Mouse (Mus musculus) MEL (cell line): ENCODE measurements at regions not wholly inside any gene's neighbourhood (a gene's known extent, or its start where the extent isn't known, plus 50 kb on each side); places are given as distances from the start of the nearest gene placed in this dataset.

Source experiments
- DNase-seq: peaks from one replicate; pipeline ENCODE4 v3.0.0; 2011; ENCODE audit warnings: low read depth, low spot score
- H3K27ac ChIP-seq: 2 replicates; pipeline ENCODE4 v1.5.1; 2012; ENCODE audit warnings: low read depth, mild to moderate bottlenecking, control low read depth, low read length, moderate library complexity; ENCODE audit not compliant: control insufficient read depth
- H3K27me3 ChIP-seq, 2 experiments: fragments of 150-350 bp in 1 of 2; sonication (generic) in 1 of 2; 2 replicates each; pipeline ENCODE4 v1.6.1; 2012; ENCODE audit warnings: low read length in 2 of 2, mild to moderate bottlenecking in 2 of 2, improper control_type of control experiment in 1 of 2, moderate library complexity in 1 of 2; ENCODE audit not compliant: insufficient read depth in 2 of 2, control insufficient read depth in 1 of 2
- H3K36me3 ChIP-seq, 2 experiments: 2 replicates each; pipeline ENCODE4 v1.6.1; 2012 to 2014; ENCODE audit warnings: low read length in 2 of 2, improper control_type of control experiment in 1 of 2, inconsistent platforms in 1 of 2, mild to moderate bottlenecking in 1 of 2; ENCODE audit not compliant: insufficient read depth in 2 of 2, control insufficient read depth in 1 of 2
- H3K4me1 ChIP-seq, 2 experiments: fragments of 150-350 bp in 1 of 2; sonication (generic) in 1 of 2; 2 replicates each; pipeline ENCODE4 v1.6.1; 2012; ENCODE audit warnings: low read length in 2 of 2, improper control_type of control experiment in 1 of 2, mild to moderate bottlenecking in 1 of 2; ENCODE audit not compliant: insufficient read depth in 2 of 2, control insufficient read depth in 1 of 2
- H3K4me3 ChIP-seq, 2 experiments: fragments of 150-350 bp in 1 of 2; sonication (generic) in 1 of 2; 2 replicates each; pipeline ENCODE4 v1.5.1; 2012; ENCODE audit warnings: low read depth in 2 of 2, low read length in 2 of 2, mild to moderate bottlenecking in 2 of 2, moderate library complexity in 2 of 2, control low read depth in 1 of 2, improper control_type of control experiment in 1 of 2; ENCODE audit not compliant: control insufficient read depth in 1 of 2, insufficient read depth in 1 of 2
- H3K79me2 ChIP-seq: 2 replicates; pipeline ENCODE4 v1.6.1; 2012; ENCODE audit warnings: mild to moderate bottlenecking, low read length, moderate library complexity; ENCODE audit not compliant: control insufficient read depth, poor library complexity, insufficient read depth
- H3K9ac ChIP-seq: 2 replicates; pipeline ENCODE4 v1.6.1; 2012; ENCODE audit warnings: low read depth, mild to moderate bottlenecking, control low read depth, low read length, moderate library complexity; ENCODE audit not compliant: control insufficient read depth, poor library complexity, severe bottlenecking
- H3K9me3 ChIP-seq: fragments of 150-350 bp; sonication (generic); replicated peaks from 2 replicates; pipeline ENCODE4 v1.6.1; 2012; ENCODE audit warnings: mild to moderate bottlenecking, low read length, improper control_type of control experiment, moderate library complexity; ENCODE audit not compliant: insufficient read depth
- CTCF ChIP-seq, 3 experiments: IDR thresholded peaks in 2 of 3; conservative IDR thresholded peaks in 1 of 3; 2 replicates each; pipeline ENCODE4 v1.5.1; 2011 to 2012; ENCODE audit warnings: low read length in 3 of 3, low read depth in 2 of 3, mild to moderate bottlenecking in 2 of 3, improper control_type of control experiment in 1 of 3, inconsistent platforms in 1 of 3, mixed read lengths in 1 of 3, moderate library complexity in 1 of 3; ENCODE audit not compliant: control insufficient read depth in 1 of 3, insufficient read depth in 1 of 3, poor library complexity in 1 of 3, severe bottlenecking in 1 of 3
- E2F4 ChIP-seq: IDR thresholded peaks from 2 replicates; pipeline ENCODE4 v1.6.1; 2011; ENCODE audit warnings: low read depth, low read length, improper control_type of control experiment, borderline replicate concordance
- EP300 ChIP-seq, 2 experiments: IDR thresholded peaks; 2 replicates each; pipeline ENCODE4 v1.6.1; 2011; ENCODE audit warnings: improper control_type of control experiment in 2 of 2, low read length in 2 of 2, low read depth in 1 of 2, mild to moderate bottlenecking in 1 of 2
- GABPA ChIP-seq: IDR thresholded peaks from 2 replicates; pipeline ENCODE4 v1.6.1; 2012; ENCODE audit warnings: low read depth, mild to moderate bottlenecking, inconsistent platforms, low read length, improper control_type of control experiment, moderate library complexity
- MEF2A ChIP-seq: IDR thresholded peaks from 2 replicates; pipeline ENCODE4 v1.6.1; 2014; ENCODE audit warnings: low read depth, mild to moderate bottlenecking, inconsistent platforms, low read length, improper control_type of control experiment; ENCODE audit not compliant: poor library complexity, insufficient replicate concordance, severe bottlenecking; ENCODE audit errors: extremely low read depth
- MYB ChIP-seq: IDR thresholded peaks from 2 replicates; pipeline ENCODE4 v1.6.1; 2011; ENCODE audit warnings: mild to moderate bottlenecking, low read depth, low read length, improper control_type of control experiment
- MYC ChIP-seq: IDR thresholded peaks from 2 replicates; pipeline ENCODE4 v1.6.1; 2011; ENCODE audit warnings: low read depth, mild to moderate bottlenecking, low read length, improper control_type of control experiment, moderate library complexity
- NRF1 ChIP-seq: IDR thresholded peaks from 2 replicates; pipeline ENCODE4 v1.6.1; 2014; ENCODE audit warnings: low read depth, mild to moderate bottlenecking, inconsistent platforms, low read length, improper control_type of control experiment, moderate library complexity; ENCODE audit not compliant: poor library complexity, insufficient read depth, severe bottlenecking
- POLR2AphosphoS2 ChIP-seq: IDR thresholded peaks from 2 replicates; pipeline ENCODE4 v1.6.1; 2011; ENCODE audit warnings: low read length, improper control_type of control experiment
- POLR2AphosphoS5 ChIP-seq: IDR thresholded peaks from 2 replicates; pipeline ENCODE4 v1.6.1; 2012; ENCODE audit warnings: low read depth, borderline replicate concordance, mild to moderate bottlenecking, inconsistent platforms, low read length, moderate library complexity, mixed read lengths
- RCOR1 ChIP-seq: IDR thresholded peaks from 2 replicates; pipeline ENCODE4 v1.6.1; 2012; ENCODE audit warnings: low read depth, mild to moderate bottlenecking, inconsistent platforms, low read length, improper control_type of control experiment
- TAL1 ChIP-seq: IDR thresholded peaks from 2 replicates; pipeline ENCODE4 v1.6.1; 2012; ENCODE audit warnings: mild to moderate bottlenecking, inconsistent platforms, low read length, moderate library complexity, mixed read lengths
- UBTF ChIP-seq: IDR thresholded peaks from 2 replicates; pipeline ENCODE4 v1.6.1; 2012; ENCODE audit warnings: low read depth, mild to moderate bottlenecking, inconsistent platforms, low read length, improper control_type of control experiment, moderate library complexity, borderline replicate concordance; ENCODE audit not compliant: insufficient read depth
- USF1 ChIP-seq: IDR thresholded peaks from 2 replicates; pipeline ENCODE4 v1.6.1; 2014; ENCODE audit warnings: low read depth, mild to moderate bottlenecking, inconsistent platforms, low read length, improper control_type of control experiment, moderate library complexity
- USF2 ChIP-seq, 2 experiments: IDR thresholded peaks; 2 replicates each; pipeline ENCODE4 v1.6.1; 2011 to 2012; ENCODE audit warnings: improper control_type of control experiment in 2 of 2, low read length in 2 of 2, borderline replicate concordance in 1 of 2, inconsistent platforms in 1 of 2, low read depth in 1 of 2, mild to moderate bottlenecking in 1 of 2; ENCODE audit not compliant: insufficient read depth in 1 of 2
- ZC3H11A ChIP-seq: IDR thresholded peaks from 2 replicates; pipeline ENCODE4 v1.6.1; 2012; ENCODE audit warnings: low read depth, mild to moderate bottlenecking, inconsistent platforms, low read length, improper control_type of control experiment
- ZNF384 ChIP-seq: IDR thresholded peaks from 2 replicates; pipeline ENCODE4 v1.6.1; 2012; ENCODE audit warnings: low read depth, mild to moderate bottlenecking, inconsistent platforms, low read length, improper control_type of control experiment

DNA sequence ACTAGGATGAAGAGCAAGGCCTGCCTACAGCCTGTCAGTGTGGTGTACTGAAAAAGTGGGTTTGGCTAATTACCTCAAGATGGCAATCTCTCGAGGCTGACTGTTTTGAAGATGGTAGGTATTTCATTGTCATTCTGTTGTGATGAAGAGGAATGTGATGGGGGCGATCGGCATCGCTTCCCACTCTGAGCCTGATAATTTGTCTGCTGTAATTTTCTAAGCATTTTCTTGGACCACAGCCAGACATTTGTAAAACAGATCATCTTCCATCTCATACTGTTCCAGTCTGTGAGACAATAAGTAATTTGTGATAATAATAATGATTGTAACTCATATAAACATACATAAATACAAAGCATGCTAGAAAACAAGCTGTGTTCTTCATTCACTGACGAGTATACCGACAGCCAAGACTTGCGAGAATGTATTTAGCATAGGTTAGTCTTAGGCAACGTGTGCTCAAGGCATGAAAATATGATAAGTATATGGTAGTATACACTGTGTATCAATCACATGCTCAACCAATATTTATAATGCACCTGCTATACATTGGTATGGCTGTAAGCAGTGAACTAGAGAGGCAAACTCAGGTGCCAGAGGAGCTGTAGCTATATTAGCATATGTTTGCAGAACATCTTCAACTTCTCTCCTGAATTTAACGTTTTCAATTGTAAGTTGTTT, 574.1 kb upstream of the Slc39a10 start:
- Histone ChIP-seq H3K36me3 (no peaks in the 10 kb centered on the region), H3K27me3 (no peaks in the 10 kb centered on the region), H3K27ac (no peak overlapping the region), H3K4me3 (no peak overlapping the region), H3K79me2 (no peaks in the 10 kb centered on the region), H3K4me1 (no peaks in the 10 kb centered on the region), H3K9me3 (no peaks in the 10 kb centered on the region), H3K9ac (no peak overlapping the region)
- no peak for DNase-seq
- TF ChIP-seq ZNF384 = no peak
- TF ChIP-seq POLR2AphosphoS5 = no peak
- TF ChIP-seq MYB = no peak
- no peak for TF ChIP-seq RCOR1
- no peak for TF ChIP-seq MEF2A
- no peak for TF ChIP-seq TAL1
- TF ChIP-seq NRF1 = no peak
- no peak for TF ChIP-seq MYC
- no peak for TF ChIP-seq USF2 (IDR thresholded peaks at IDR 0.05; ENCODE audit: borderline replicate concordance in 1 of 2, insufficient read depth in 1 of 2, low read depth in 1 of 2, low read length in 2 of 2)
- no peak for TF ChIP-seq ZC3H11A
- no peak for TF ChIP-seq UBTF

- H3K36me3 ChIP-seq = no peaks in the 10 kb centered on the region
- no peak overlapping the region for H3K27ac ChIP-seq
- no peaks in the 10 kb centered on the region for H3K4me1 ChIP-seq
- DNase-seq = no peak
- H3K27me3 ChIP-seq = no peaks in the 10 kb centered on the region
- TF ChIP-seq POLR2AphosphoS2 (no peak), NRF1 (no peak), ZNF384 (no peak), EP300 (IDR thresholded peaks at IDR 0.05; ENCODE audit: low read depth in 1 of 2, low read length in 2 of 2) (no peak), MEF2A (no peak), CTCF (IDR thresholded peaks at IDR 0.05 in 2 of 3, conservative IDR thresholded peaks at IDR 0.05 in 1 of 3; ENCODE audit: control insufficient read depth in 1 of 3, insufficient read depth in 1 of 3, low read depth in 2 of 3, low read length in 3 of 3, poor library complexity in 1 of 3, severe bottlenecking in 1 of 3) (no peak), USF1 (no peak), E2F4 (no peak), MYC (no peak), GABPA (no peak), TAL1 (no peak)
- H3K79me2 ChIP-seq = no peaks in the 10 kb centered on the region
- H3K9me3 ChIP-seq = no peaks in the 10 kb centered on the region
- H3K9ac ChIP-seq = no peak overlapping the region
- H3K4me3 ChIP-seq = no peak overlapping the region
Observed at GRCm38 (mm10) chr1:47448737-47449489, 556.3 kb upstream of the Slc39a10 start.
